Mouse (Mus musculus): ENCODE results near the gene Alpk1.

DNA sequence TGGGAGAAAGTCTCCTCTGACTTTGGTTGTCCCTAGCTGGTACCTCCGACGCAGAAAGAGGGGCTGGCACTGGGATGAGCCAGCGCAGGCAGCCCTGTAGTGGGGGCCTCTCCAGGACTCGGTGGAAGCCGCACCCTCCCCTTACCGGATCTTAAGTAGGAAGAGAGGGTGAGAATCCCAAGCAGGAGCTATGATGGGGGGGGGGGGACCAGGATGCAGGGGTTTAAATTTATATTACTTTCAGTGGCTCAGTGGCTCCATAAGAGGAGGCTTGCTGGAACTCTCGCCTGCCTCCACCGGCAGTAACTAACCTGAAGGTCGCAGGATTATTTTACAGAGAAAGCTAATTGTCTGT lies 152.4 kb downstream of the Alpk1 start:
- no peak for TF ChIP-seq CTCF (IDR thresholded peaks at IDR 0.05; ENCODE audit: low read depth, low read length)
- no peak for TF ChIP-seq POLR2A (IDR thresholded peaks at IDR 0.05; ENCODE audit: borderline replicate concordance, low read depth, low read length)
